Mouse (Mus musculus) MEL (cell line): ENCODE data around the gene Vti1a. TPM values are rescaled to one million over a fixed set of nuclear protein-coding genes. Genes with fewer than 3 reads are reported as not detected.

Experiments
- DNase-seq: peaks from one replicate; pipeline ENCODE4 v3.0.0; 2011; ENCODE audit warnings: low read depth, low spot score
- H3K27ac ChIP-seq: 2 replicates; pipeline ENCODE4 v1.5.1; 2012; ENCODE audit warnings: low read depth, mild to moderate bottlenecking, control low read depth, low read length, moderate library complexity; ENCODE audit not compliant: control insufficient read depth
- H3K27me3 ChIP-seq, 2 experiments: fragments of 150-350 bp in 1 of 2; sonication (generic) in 1 of 2; 2 replicates each; pipeline ENCODE4 v1.6.1; 2012; ENCODE audit warnings: low read length in 2 of 2, mild to moderate bottlenecking in 2 of 2, improper control_type of control experiment in 1 of 2, moderate library complexity in 1 of 2; ENCODE audit not compliant: insufficient read depth in 2 of 2, control insufficient read depth in 1 of 2
- H3K36me3 ChIP-seq, 2 experiments: 2 replicates each; pipeline ENCODE4 v1.6.1; 2012 to 2014; ENCODE audit warnings: low read length in 2 of 2, improper control_type of control experiment in 1 of 2, inconsistent platforms in 1 of 2, mild to moderate bottlenecking in 1 of 2; ENCODE audit not compliant: insufficient read depth in 2 of 2, control insufficient read depth in 1 of 2
- H3K4me1 ChIP-seq, 2 experiments: fragments of 150-350 bp in 1 of 2; sonication (generic) in 1 of 2; 2 replicates each; pipeline ENCODE4 v1.6.1; 2012; ENCODE audit warnings: low read length in 2 of 2, improper control_type of control experiment in 1 of 2, mild to moderate bottlenecking in 1 of 2; ENCODE audit not compliant: insufficient read depth in 2 of 2, control insufficient read depth in 1 of 2
- H3K4me3 ChIP-seq, 2 experiments: fragments of 150-350 bp in 1 of 2; sonication (generic) in 1 of 2; 2 replicates each; pipeline ENCODE4 v1.5.1; 2012; ENCODE audit warnings: low read depth in 2 of 2, low read length in 2 of 2, mild to moderate bottlenecking in 2 of 2, moderate library complexity in 2 of 2, control low read depth in 1 of 2, improper control_type of control experiment in 1 of 2; ENCODE audit not compliant: control insufficient read depth in 1 of 2, insufficient read depth in 1 of 2
- H3K79me2 ChIP-seq: 2 replicates; pipeline ENCODE4 v1.6.1; 2012; ENCODE audit warnings: mild to moderate bottlenecking, low read length, moderate library complexity; ENCODE audit not compliant: control insufficient read depth, poor library complexity, insufficient read depth
- H3K9ac ChIP-seq: 2 replicates; pipeline ENCODE4 v1.6.1; 2012; ENCODE audit warnings: low read depth, mild to moderate bottlenecking, control low read depth, low read length, moderate library complexity; ENCODE audit not compliant: control insufficient read depth, poor library complexity, severe bottlenecking
- H3K9me3 ChIP-seq: fragments of 150-350 bp; sonication (generic); replicated peaks from 2 replicates; pipeline ENCODE4 v1.6.1; 2012; ENCODE audit warnings: mild to moderate bottlenecking, low read length, improper control_type of control experiment, moderate library complexity; ENCODE audit not compliant: insufficient read depth
- BHLHE40 ChIP-seq: IDR thresholded peaks from 2 replicates; pipeline ENCODE4 v1.6.1; 2012; ENCODE audit warnings: low read depth, mild to moderate bottlenecking, inconsistent platforms, low read length, improper control_type of control experiment, borderline replicate concordance
- CHD1 ChIP-seq: IDR thresholded peaks from 2 replicates; pipeline ENCODE4 v1.6.1; 2012; ENCODE audit warnings: low read depth, mild to moderate bottlenecking, inconsistent platforms, low read length, improper control_type of control experiment
- CTCF ChIP-seq, 3 experiments: IDR thresholded peaks in 2 of 3; conservative IDR thresholded peaks in 1 of 3; 2 replicates each; pipeline ENCODE4 v1.5.1; 2011 to 2012; ENCODE audit warnings: low read length in 3 of 3, low read depth in 2 of 3, mild to moderate bottlenecking in 2 of 3, improper control_type of control experiment in 1 of 3, inconsistent platforms in 1 of 3, mixed read lengths in 1 of 3, moderate library complexity in 1 of 3; ENCODE audit not compliant: control insufficient read depth in 1 of 3, insufficient read depth in 1 of 3, poor library complexity in 1 of 3, severe bottlenecking in 1 of 3
- E2F4 ChIP-seq: IDR thresholded peaks from 2 replicates; pipeline ENCODE4 v1.6.1; 2011; ENCODE audit warnings: low read depth, low read length, improper control_type of control experiment, borderline replicate concordance
- EP300 ChIP-seq, 2 experiments: IDR thresholded peaks; 2 replicates each; pipeline ENCODE4 v1.6.1; 2011; ENCODE audit warnings: improper control_type of control experiment in 2 of 2, low read length in 2 of 2, low read depth in 1 of 2, mild to moderate bottlenecking in 1 of 2
- ETS1 ChIP-seq: IDR thresholded peaks from 2 replicates; pipeline ENCODE4 v1.6.1; 2012; ENCODE audit warnings: low read depth, mild to moderate bottlenecking, inconsistent platforms, low read length, improper control_type of control experiment, moderate library complexity
- HCFC1 ChIP-seq: IDR thresholded peaks from 2 replicates; pipeline ENCODE4 v1.6.1; 2012; ENCODE audit warnings: low read depth, mild to moderate bottlenecking, inconsistent platforms, low read length, improper control_type of control experiment, moderate library complexity
- MAFK ChIP-seq: IDR thresholded peaks from 2 replicates; pipeline ENCODE4 v1.6.1; 2011; ENCODE audit warnings: low read depth, mild to moderate bottlenecking, low read length, improper control_type of control experiment, borderline replicate concordance
- MAX ChIP-seq: IDR thresholded peaks from 2 replicates; pipeline ENCODE4 v1.6.1; 2011; ENCODE audit warnings: low read length, improper control_type of control experiment
- MEF2A ChIP-seq: IDR thresholded peaks from 2 replicates; pipeline ENCODE4 v1.6.1; 2014; ENCODE audit warnings: low read depth, mild to moderate bottlenecking, inconsistent platforms, low read length, improper control_type of control experiment; ENCODE audit not compliant: poor library complexity, insufficient replicate concordance, severe bottlenecking; ENCODE audit errors: extremely low read depth
- MXI1 ChIP-seq: IDR thresholded peaks from 2 replicates; pipeline ENCODE4 v1.6.1; 2011; ENCODE audit warnings: mild to moderate bottlenecking, low read depth, low read length, improper control_type of control experiment
- MYC ChIP-seq: IDR thresholded peaks from 2 replicates; pipeline ENCODE4 v1.6.1; 2011; ENCODE audit warnings: low read depth, mild to moderate bottlenecking, low read length, improper control_type of control experiment, moderate library complexity
- NELFE ChIP-seq: IDR thresholded peaks from 2 replicates; pipeline ENCODE4 v1.6.1; 2011; ENCODE audit warnings: low read depth, low read length, improper control_type of control experiment
- NRF1 ChIP-seq: IDR thresholded peaks from 2 replicates; pipeline ENCODE4 v1.6.1; 2014; ENCODE audit warnings: low read depth, mild to moderate bottlenecking, inconsistent platforms, low read length, improper control_type of control experiment, moderate library complexity; ENCODE audit not compliant: poor library complexity, insufficient read depth, severe bottlenecking
- POLR2A ChIP-seq, 2 experiments: IDR thresholded peaks; 2 replicates each; pipeline ENCODE4 v1.6.1; 2011 to 2012; ENCODE audit warnings: low read length in 2 of 2, mild to moderate bottlenecking in 2 of 2, control low read depth in 1 of 2, improper control_type of control experiment in 1 of 2, low read depth in 1 of 2, moderate library complexity in 1 of 2; ENCODE audit not compliant: control insufficient read depth in 1 of 2, insufficient read depth in 1 of 2, poor library complexity in 1 of 2
- POLR2AphosphoS2 ChIP-seq: IDR thresholded peaks from 2 replicates; pipeline ENCODE4 v1.6.1; 2011; ENCODE audit warnings: low read length, improper control_type of control experiment
- RAD21 ChIP-seq: IDR thresholded peaks from 2 replicates; pipeline ENCODE4 v1.6.1; 2011; ENCODE audit warnings: mild to moderate bottlenecking, low read depth, low read length, improper control_type of control experiment
- RCOR1 ChIP-seq: IDR thresholded peaks from 2 replicates; pipeline ENCODE4 v1.6.1; 2012; ENCODE audit warnings: low read depth, mild to moderate bottlenecking, inconsistent platforms, low read length, improper control_type of control experiment
- SIN3A ChIP-seq: IDR thresholded peaks from 2 replicates; pipeline ENCODE4 v1.6.1; 2012; ENCODE audit warnings: low read length, improper control_type of control experiment, inconsistent platforms
- SMC3 ChIP-seq: IDR thresholded peaks from 2 replicates; pipeline ENCODE4 v1.6.1; 2011; ENCODE audit warnings: low read depth, low read length, improper control_type of control experiment
- TAL1 ChIP-seq: IDR thresholded peaks from 2 replicates; pipeline ENCODE4 v1.6.1; 2012; ENCODE audit warnings: mild to moderate bottlenecking, inconsistent platforms, low read length, moderate library complexity, mixed read lengths
- USF1 ChIP-seq: IDR thresholded peaks from 2 replicates; pipeline ENCODE4 v1.6.1; 2014; ENCODE audit warnings: low read depth, mild to moderate bottlenecking, inconsistent platforms, low read length, improper control_type of control experiment, moderate library complexity
- USF2 ChIP-seq, 2 experiments: IDR thresholded peaks; 2 replicates each; pipeline ENCODE4 v1.6.1; 2011 to 2012; ENCODE audit warnings: improper control_type of control experiment in 2 of 2, low read length in 2 of 2, borderline replicate concordance in 1 of 2, inconsistent platforms in 1 of 2, low read depth in 1 of 2, mild to moderate bottlenecking in 1 of 2; ENCODE audit not compliant: insufficient read depth in 1 of 2
- ZC3H11A ChIP-seq: IDR thresholded peaks from 2 replicates; pipeline ENCODE4 v1.6.1; 2012; ENCODE audit warnings: low read depth, mild to moderate bottlenecking, inconsistent platforms, low read length, improper control_type of control experiment
- ZKSCAN1 ChIP-seq: IDR thresholded peaks from 2 replicates; pipeline ENCODE4 v1.6.1; 2012; ENCODE audit warnings: low read depth, mild to moderate bottlenecking, inconsistent platforms, low read length, improper control_type of control experiment, moderate library complexity
- ZNF384 ChIP-seq: IDR thresholded peaks from 2 replicates; pipeline ENCODE4 v1.6.1; 2012; ENCODE audit warnings: low read depth, mild to moderate bottlenecking, inconsistent platforms, low read length, improper control_type of control experiment
- polyA plus RNA-seq, 2 experiments: library from polyadenylated mRNA; stranded (reverse) in 1 of 2; unstranded in 1 of 2; fragments of >175 nt in 1 of 2; fragments of >200 nt in 1 of 2; gene quantifications; 2 replicates each; pipeline versions ENCODE4 v1.2.1 to v1.2.4; 2012; ENCODE audit warnings: low replicate concordance in 2 of 2, low read depth in 1 of 2; ENCODE audit not compliant: insufficient read length in 2 of 2, insufficient read depth in 1 of 2, missing spikeins in 1 of 2
- total RNA-seq: library from RNA; depleted of rRNA; stranded (reverse); fragments of 300-350 nt; gene quantifications from 2 replicates; pipeline ENCODE4 v1.2.3, GENCODE M21; 2012

Vti1a gene
- total and polyA plus RNA-seq, 3 experiments, result 37.2 to 119 (median 42.8) TPM

DNA sequence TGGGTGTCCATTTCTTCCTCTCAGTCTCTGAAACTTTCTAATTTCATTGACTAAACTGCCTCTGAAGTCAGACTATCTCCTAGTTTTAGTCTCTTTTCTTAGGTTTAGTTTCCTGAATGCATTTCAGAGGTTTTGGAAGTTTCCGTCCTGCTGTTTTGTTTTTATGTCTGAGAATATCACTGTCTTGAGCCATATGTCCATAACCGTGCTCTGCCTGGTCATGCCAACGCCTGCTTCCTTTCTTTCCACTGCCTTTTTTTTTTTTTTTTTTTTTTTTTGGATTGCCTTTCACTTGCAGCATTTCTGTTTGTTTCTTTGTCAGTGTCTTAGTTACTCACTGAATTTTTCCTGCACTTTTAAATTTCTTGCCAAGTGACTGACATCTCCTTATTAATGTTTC is 15.6 kb upstream of the Vti1a start:
- Histone ChIP-seq H3K9me3 (no peaks in the 10 kb centered on the region), H3K27me3 (no peaks in the 10 kb centered on the region), H3K79me2 (no peaks in the 10 kb centered on the region), H3K27ac (no peak overlapping the region), H3K4me1 (peaks cover 12 to 20% of the 10 kb centered on the region in 2 experiments), H3K9ac (no peak overlapping the region), H3K36me3 (peaks cover 32 to 38% of the 10 kb centered on the region in 2 experiments), H3K4me3 (no peak overlapping the region)
- no peak for DNase-seq
- TF ChIP-seq ZNF384 (peak; percentile 57; the same call in 1 of the 2 replicates), TAL1 (no peak)

DNA sequence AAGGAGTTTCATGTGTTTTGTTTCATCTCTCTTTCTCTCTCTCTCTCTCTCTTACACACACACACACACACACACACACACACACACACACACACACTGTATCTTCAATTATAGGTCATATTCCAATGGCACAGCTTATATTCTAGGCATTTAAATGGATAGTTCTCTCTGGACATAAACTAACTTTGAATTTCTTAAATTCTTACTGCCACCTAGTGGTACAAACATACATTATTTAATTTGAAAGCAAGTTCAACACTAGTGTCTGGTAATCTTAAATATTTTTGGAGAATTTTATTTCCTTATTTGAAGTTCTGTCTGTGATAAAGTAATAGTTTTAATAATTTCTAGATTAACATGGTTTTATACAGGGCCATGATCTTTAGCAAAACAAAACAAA is 11.1 kb upstream of the Vti1a start:
- peaks cover 0 to 5% of the 10 kb centered on the region in 2 experiments; a peak in 3 of 4 replicates for H3K4me1 ChIP-seq

DNA sequence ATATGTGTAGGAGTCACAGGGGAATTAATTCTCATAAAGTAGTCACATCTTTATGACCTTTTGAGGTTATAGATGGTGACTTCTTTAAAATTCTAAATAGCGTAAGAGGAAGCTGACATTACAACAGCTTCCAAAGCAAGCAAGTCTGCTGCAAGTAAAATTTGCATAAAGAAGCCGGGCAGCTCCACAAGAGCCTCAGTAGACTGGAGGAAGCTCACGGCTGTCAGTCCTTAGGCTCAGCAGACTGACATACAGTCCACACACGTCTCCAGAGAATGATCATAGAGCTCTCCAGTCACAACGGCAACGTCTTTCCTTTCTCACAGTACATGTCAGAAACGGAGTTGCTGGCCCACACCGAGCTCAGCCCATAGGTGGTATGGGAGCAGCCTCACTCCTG is 4.2 kb upstream of the Vti1a start:
- DNase-seq, result no peak
- Histone ChIP-seq H3K4me1 (peaks cover 0 to 13% of the 10 kb centered on the region in 2 experiments; a peak in 2 of 4 replicates), H3K9ac (no peak overlapping the region), H3K79me2 (peaks cover 35% of the 10 kb centered on the region), H3K9me3 (no peaks in the 10 kb centered on the region), H3K36me3 (peaks cover 10 to 24% of the 10 kb centered on the region in 2 experiments), H3K27ac (no peak overlapping the region), H3K4me3 (no peak overlapping the region), H3K27me3 (no peaks in the 10 kb centered on the region)
- TF ChIP-seq NRF1, result no peak
- TF ChIP-seq ZKSCAN1, result no peak
- no peak for TF ChIP-seq ETS1
- TF ChIP-seq BHLHE40, result no peak
- TF ChIP-seq POLR2AphosphoS2, result no peak
- no peak for TF ChIP-seq E2F4
- no peak for TF ChIP-seq CHD1
- TF ChIP-seq ZNF384, result no peak
- TF ChIP-seq MXI1, result no peak
- no peak for TF ChIP-seq POLR2A (IDR thresholded peaks at IDR 0.05; ENCODE audit: control insufficient read depth in 1 of 2, insufficient read depth in 1 of 2, low read depth in 1 of 2, low read length in 2 of 2, poor library complexity in 1 of 2)

More for the DNA sequence above, 11.1 kb upstream of the Vti1a start:
- H3K9ac ChIP-seq, result no peak overlapping the region
- no peaks in the 10 kb centered on the region for H3K27me3 ChIP-seq
- peaks cover 12 to 25% of the 10 kb centered on the region in 2 experiments for H3K36me3 ChIP-seq
- no peaks in the 10 kb centered on the region for H3K79me2 ChIP-seq
- H3K27ac ChIP-seq, result no peak overlapping the region
- H3K9me3 ChIP-seq, result no peaks in the 10 kb centered on the region
- TF ChIP-seq NELFE (no peak), E2F4 (no peak), HCFC1 (no peak; the same call in 1 of the 2 replicates), EP300 (IDR thresholded peaks at IDR 0.05; ENCODE audit: low read depth in 1 of 2, low read length in 2 of 2) (no peak), MYC (no peak), RAD21 (peak; percentile 89), POLR2A (IDR thresholded peaks at IDR 0.05; ENCODE audit: control insufficient read depth in 1 of 2, insufficient read depth in 1 of 2, low read depth in 1 of 2, low read length in 2 of 2, poor library complexity in 1 of 2) (no peak), USF1 (no peak), CTCF (IDR thresholded peaks at IDR 0.05 in 2 of 3, conservative IDR thresholded peaks at IDR 0.05 in 1 of 3; ENCODE audit: control insufficient read depth in 1 of 3, insufficient read depth in 1 of 3, low read depth in 2 of 3, low read length in 3 of 3, poor library complexity in 1 of 3, severe bottlenecking in 1 of 3) (peak; percentile 21 to 74 (median 23); a peak in 3 of 6 replicates), USF2 (IDR thresholded peaks at IDR 0.05; ENCODE audit: borderline replicate concordance in 1 of 2, insufficient read depth in 1 of 2, low read depth in 1 of 2, low read length in 2 of 2) (no peak), ZNF384 (no peak), POLR2AphosphoS2 (no peak), MAFK (no peak), MEF2A (no peak), SIN3A (no peak), SMC3 (peak; percentile 77), ZC3H11A (peak; percentile 83), BHLHE40 (no peak), MAX (no peak), RCOR1 (no peak)
- peak; percentile 71 for DNase-seq
- H3K4me3 ChIP-seq, result no peak overlapping the region
